38 mouse cellular contexts compared by ENCODE assay signal in genomic region chrX:169178634-169179033, GRCm38 (mm10). TPM values are rescaled to one million over a fixed set of nuclear protein-coding genes. Genes with fewer than 3 reads are reported as not detected.
DNase-seq lines count a peak whose midpoint lies in the region; ATAC-seq lines count a peak whose summit lies in the region.
"Had no signal": no experiment of that assay in that cellular context is flagged by ENCODE, and none has a peak within 500 bp of the region (broad histone marks: within the 10 kb centered on the region; RNA-seq: fewer than 3 reads in every experiment).

No protein-coding gene starts in this region.

- H3K4me1 ChIP-seq in heart, embryonic 11.5 days (ENCODE audit: control insufficient read depth, insufficient read depth, low read length): no peaks in the 10 kb centered on the region
- H3K4me1 ChIP-seq: embryonic facial prominence, embryonic 13.5 days; forebrain, embryonic 10.5 days; forebrain, embryonic 15.5 days; heart, embryonic 15.5 days; hindbrain, embryonic 12.5 days; midbrain, embryonic 10.5 days had no signal

- H3K36me3 ChIP-seq in heart, embryonic 11.5 days (ENCODE audit: control insufficient read depth, insufficient read depth, low read length): no peaks in the 10 kb centered on the region
- H3K36me3 ChIP-seq: embryonic facial prominence, embryonic 13.5 days; forebrain, embryonic 10.5 days; forebrain, embryonic 15.5 days; heart, embryonic 15.5 days; hindbrain, embryonic 12.5 days; midbrain, embryonic 10.5 days had no signal

- no peaks in the 10 kb centered on the region for H3K9me3 ChIP-seq in heart, embryonic 11.5 days (replicated peaks; ENCODE audit: control insufficient read depth, low read length)
- H3K9me3 ChIP-seq: embryonic facial prominence, embryonic 13.5 days; forebrain, embryonic 10.5 days; forebrain, embryonic 15.5 days; heart, embryonic 15.5 days; hindbrain, embryonic 12.5 days; midbrain, embryonic 10.5 days had no signal

- H3K4me2 ChIP-seq in heart, embryonic 11.5 days: no peak overlapping the region
- H3K4me2 ChIP-seq: embryonic facial prominence, embryonic 13.5 days; forebrain, embryonic 15.5 days; heart, embryonic 15.5 days; hindbrain, embryonic 12.5 days had no signal

- no peaks in the 10 kb centered on the region for H3K27me3 ChIP-seq in heart, embryonic 11.5 days (ENCODE audit: control insufficient read depth, insufficient read depth, low read length)
- H3K27me3 ChIP-seq: forebrain, embryonic 15.5 days; heart, embryonic 15.5 days had no signal

- DNase-seq in adrenal gland, postnatal 25 days: peak; percentile 1
- DNase-seq in adrenal gland, postnatal 14 days: no peak
- peak; percentile 51 to 57 for DNase-seq in heart, adult 18-20 months
- peak; percentile 6 for DNase-seq in 3T3-L1 (ENCODE audit: low read depth, low spot score)
- DNase-seq in heart, postnatal 10 days: peak; percentile 52 to 55
- no peak for DNase-seq in kidney, postnatal 10 days
- DNase-seq in thymus, postnatal 14 days: no peak
- DNase-seq: adrenal gland, adult 8-10 months; cerebellum, adult 18-20 months; cerebellum, postnatal 10 days; kidney, adult 8-10 months; layer of hippocampus, postnatal 36 days; left cerebral cortex, postnatal 4 days; lung, adult 2 months; lung, postnatal 14 days; right cerebral cortex, postnatal 25 days; spleen, adult 18-20 months; thymus, adult 18-20 months; thymus, postnatal 36 days had no signal

- 69% methylated on average over 2 of the region's 2 CpGs for WGBS in heart, embryonic 11.5 days (ENCODE audit: insufficient replicate concordance)

- no peak for ATAC-seq in heart, embryonic 11.5 days (replicated peaks; ENCODE audit: insufficient number of reproducible peaks, low FRiP score, low TSS enrichment)
- ATAC-seq: forebrain, embryonic 15.5 days; intestine, embryonic 16.5 days; midbrain, embryonic 16.5 days had no signal

- no peak overlapping the region for H3K27ac ChIP-seq in heart, embryonic 11.5 days (ENCODE audit: low read depth, low read length)
- H3K27ac ChIP-seq: embryonic facial prominence, embryonic 13.5 days; forebrain, embryonic 10.5 days; forebrain, embryonic 15.5 days; heart, embryonic 15.5 days; hindbrain, embryonic 12.5 days; kidney, postnatal 0 days; liver, embryonic 14.5 days; midbrain, embryonic 10.5 days; stomach, postnatal 0 days had no signal

- no peak overlapping the region for H3K4me3 ChIP-seq in heart, embryonic 11.5 days (ENCODE audit: low read depth, low read length)
- H3K4me3 ChIP-seq: embryonic facial prominence, embryonic 13.5 days; forebrain, embryonic 10.5 days; forebrain, embryonic 15.5 days; heart, embryonic 15.5 days; hindbrain, embryonic 12.5 days; midbrain, embryonic 10.5 days had no signal

- no peak overlapping the region for H3K9ac ChIP-seq in heart, embryonic 11.5 days (ENCODE audit: low read depth, low read length)
- H3K9ac ChIP-seq: embryonic facial prominence, embryonic 13.5 days; forebrain, embryonic 15.5 days; heart, embryonic 15.5 days; hindbrain, embryonic 12.5 days; liver, embryonic 14.5 days had no signal

- intact Hi-C loops in heart, postnatal 10 days (cut with DNase I): no loop called here

RNA-seq across cellular contexts. Expression of gene Amelx, which starts 8.4 kb away (rescaled TPM):
- not detected in 2 replicates for total RNA-seq in adrenal gland, postnatal 25 days (2021)
- total RNA-seq in adrenal gland, postnatal 14 days (2021): not detected in 2 replicates
- not detected for total RNA-seq in heart, adult 18-20 months (2021)
- polyA plus RNA-seq in heart, embryonic 11.5 days (2014; fragmentation: Nextera tagmentation; extraction: Ambion mirVana): 0.23 TPM in 1 of 2 replicates, not detected in the other
- total RNA-seq in heart, postnatal 10 days (2021): not detected
- total RNA-seq: adrenal gland, adult 8-10 months; common myeloid progenitor, adult 5-6 weeks; layer of hippocampus, postnatal 36 days; megakaryocyte progenitor cell, adult 5-6 weeks; neutrophil, adult 5-6 weeks had no signal
- polyA plus RNA-seq: embryonic facial prominence, embryonic 13.5 days; forebrain, embryonic 10.5 days; gonadal fat pad, adult 2 months; heart, embryonic 15.5 days; hindbrain, embryonic 12.5 days; intestine, embryonic 16.5 days; kidney, postnatal 0 days; large intestine, adult 2 months; limb, embryonic 14.5 days; liver, embryonic 14.5 days; lung, adult 2 months; midbrain, embryonic 10.5 days; midbrain, embryonic 16.5 days; neural tube, embryonic 11.5 days had no signal

Comparison
In these comparisons a context has a peak if more than half of its experiments do, and no peak if none do; other contexts are left out.
1. DNase-seq: peak in adrenal gland, postnatal 25 days (single experiment), heart, adult 18-20 months (2 of 2), 3T3-L1 (single experiment) and heart, postnatal 10 days (2 of 2); none in adrenal gland, postnatal 14 days (single experiment), kidney, postnatal 10 days (single experiment) and thymus, postnatal 14 days (single experiment).